Mouse (Mus musculus) embryonic fibroblast, embryonic 13.5 days (primary cell): ENCODE measurements around the gene Socs2.

Source experiments
- CTCF ChIP-seq: IDR thresholded peaks from 2 replicates; pipeline ENCODE4 v1.5.1; 2011; ENCODE audit warnings: mild to moderate bottlenecking, control low read depth, low read length, moderate library complexity, borderline replicate concordance; ENCODE audit not compliant: insufficient read depth
- POLR2A ChIP-seq: IDR thresholded peaks from 2 replicates; pipeline ENCODE4 v1.6.1; 2011; ENCODE audit warnings: low read depth, mild to moderate bottlenecking, control low read depth, low read length, moderate library complexity

DNA sequence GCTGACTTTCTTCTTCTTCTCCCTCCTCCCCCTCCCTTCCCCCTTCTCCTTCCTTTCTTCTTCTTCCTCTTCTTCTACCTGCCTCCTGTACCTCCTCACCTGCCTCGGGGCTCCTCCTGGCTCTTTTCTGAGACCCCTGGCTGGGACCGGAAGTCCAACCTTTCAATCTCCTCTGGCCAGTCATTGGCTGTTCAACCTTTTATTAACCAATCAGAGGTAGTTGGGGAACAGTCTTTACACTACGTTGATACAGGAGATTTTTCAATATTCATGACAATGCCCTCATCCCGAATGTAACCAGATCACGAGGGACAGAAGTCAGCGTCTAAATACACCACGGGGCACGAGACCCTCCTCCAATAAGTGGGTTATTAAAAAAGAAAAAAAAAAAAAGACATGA lies 32.5 kb downstream of the Socs2 start:
- TF ChIP-seq CTCF (no peak), POLR2A (no peak)
